Comparison of ENCODE assay signal across 8 mouse cellular contexts in the genomic region with DNA sequence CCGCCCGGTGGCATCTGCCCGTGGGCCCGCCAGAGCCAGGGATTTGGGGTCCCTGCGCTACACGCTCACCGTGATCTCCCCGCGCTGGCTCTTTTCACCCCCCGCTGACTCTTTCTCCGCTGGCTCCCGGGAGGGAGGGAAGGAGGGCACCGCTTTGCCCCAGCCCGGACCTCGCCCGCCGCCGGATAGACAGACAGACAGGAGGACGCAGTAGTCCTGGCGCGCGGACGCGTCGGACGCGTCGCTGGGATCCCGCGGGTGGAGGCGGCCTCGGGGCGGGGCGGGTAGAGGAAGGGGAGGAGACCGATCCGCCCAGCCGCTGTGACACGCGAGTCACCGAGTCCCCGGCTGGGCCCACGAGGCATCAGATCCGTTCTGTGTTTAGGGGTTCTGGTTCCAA. TPM values are rescaled to one million over a fixed set of nuclear protein-coding genes. Genes with fewer than 3 reads are reported as not detected.
A peak's percentile ranks its signal among the peaks of the same experiment; 100 is the strongest.
DNase-seq lines count a peak whose midpoint lies in the region; ATAC-seq lines count a peak whose summit lies in the region.

No protein-coding gene starts in this region.

- peaks cover 7% of the 10 kb centered on the region; the same call in 1 of the 2 replicates for H3K27me3 ChIP-seq in hindbrain, embryonic 15.5 days
- H3K27me3 ChIP-seq in midbrain, embryonic 14.5 days (ENCODE audit: control insufficient read depth, insufficient read depth, low read length) = peaks cover 4% of the 10 kb centered on the region; the same call in 1 of the 2 replicates
- H3K27me3 ChIP-seq in stomach, embryonic 14.5 days (ENCODE audit: control insufficient read depth, insufficient read depth, low read length) = peaks cover 13% of the 10 kb centered on the region

- no peaks in the 10 kb centered on the region for H3K9me3 ChIP-seq in hindbrain, embryonic 15.5 days
- no peaks in the 10 kb centered on the region for H3K9me3 ChIP-seq in midbrain, embryonic 14.5 days (ENCODE audit: control insufficient read depth, low read length)
- H3K9me3 ChIP-seq in stomach, embryonic 14.5 days (ENCODE audit: control insufficient read depth, low read depth, low read length) = no peaks in the 10 kb centered on the region

- intact Hi-C loops in left cerebral cortex, postnatal 4 days (cut with DNase I) = no loop called here

- H3K4me3 ChIP-seq in hindbrain, embryonic 15.5 days = peak overlapping the region; percentile 87
- H3K4me3 ChIP-seq in midbrain, embryonic 14.5 days (replicated peaks; ENCODE audit: low read depth, low read length) = peak overlapping the region; percentile 67
- H3K4me3 ChIP-seq in stomach, embryonic 14.5 days (ENCODE audit: low read depth, low read length) = peak overlapping the region; percentile 53

- peaks cover 66% of the 10 kb centered on the region for H3K4me1 ChIP-seq in hindbrain, embryonic 15.5 days (replicated peaks)
- H3K4me1 ChIP-seq in midbrain, embryonic 14.5 days (ENCODE audit: control insufficient read depth, insufficient read depth, low read length) = peaks cover 26% of the 10 kb centered on the region
- 0 out of 2 replicates have a peak, but pooled peaks cover 7% of the 10 kb centered on the region for H3K4me1 ChIP-seq in stomach, embryonic 14.5 days (ENCODE audit: control insufficient read depth, insufficient read depth, low read length)

- WGBS in hindbrain, embryonic 15.5 days = 1% methylated on average over 43 of the region's 43 CpGs
- 2% methylated on average over 43 of the region's 43 CpGs for WGBS in midbrain, embryonic 14.5 days
- WGBS in stomach, embryonic 14.5 days = 2% methylated on average over 40 of the region's 43 CpGs

- DNase-seq in gastrocnemius, adult 18-20 months (ENCODE audit: low spot score) = peak; percentile 14
- DNase-seq in gastrocnemius, adult 8-10 months (ENCODE audit: low spot score in 2 of 2) = no peak
- peak; percentile 75 for DNase-seq in cerebellum, adult 11 months
- peak; percentile 69 to 80 for DNase-seq in frontal cortex, postnatal 10 days (ENCODE audit: low spot score in 2 of 2)
- peak; percentile 75 for DNase-seq in left cerebral cortex, postnatal 4 days
- DNase-seq in midbrain, embryonic 14.5 days = peak; percentile 80

- H3K4me2 ChIP-seq in hindbrain, embryonic 15.5 days = peak overlapping the region; percentile 94
- H3K4me2 ChIP-seq in midbrain, embryonic 14.5 days (ENCODE audit: low read length) = peak overlapping the region; percentile 82
- H3K4me2 ChIP-seq in stomach, embryonic 14.5 days (replicated peaks; ENCODE audit: low read depth, low read length) = peak overlapping the region; percentile 79

- H3K9ac ChIP-seq in hindbrain, embryonic 15.5 days = peak overlapping the region; percentile 96
- peak overlapping the region; percentile 94 for H3K9ac ChIP-seq in midbrain, embryonic 14.5 days (replicated peaks; ENCODE audit: low read length)
- peak overlapping the region; percentile 50; the same call in 1 of the 2 replicates for H3K9ac ChIP-seq in stomach, embryonic 14.5 days (replicated peaks; ENCODE audit: low read depth, low read length)

- H3K27ac ChIP-seq in hindbrain, embryonic 15.5 days (replicated peaks) = peak overlapping the region; percentile 92
- peak overlapping the region; percentile 90 for H3K27ac ChIP-seq in midbrain, embryonic 14.5 days (replicated peaks; ENCODE audit: low read depth, low read length)
- no peak overlapping the region for H3K27ac ChIP-seq in stomach, embryonic 14.5 days (ENCODE audit: low read length)

- peak; percentile 31 for ATAC-seq in hindbrain, embryonic 15.5 days (ENCODE audit: low FRiP score, low read depth)
- no peak for ATAC-seq in midbrain, embryonic 14.5 days (ENCODE audit: low FRiP score, low TSS enrichment)
- no peak for ATAC-seq in stomach, embryonic 14.5 days (ENCODE audit: insufficient number of reproducible peaks, insufficient read depth, low FRiP score, low read depth)

- H3K36me3 ChIP-seq in hindbrain, embryonic 15.5 days = no peaks in the 10 kb centered on the region
- H3K36me3 ChIP-seq in midbrain, embryonic 14.5 days (ENCODE audit: control insufficient read depth, insufficient read depth, low read length) = no peaks in the 10 kb centered on the region
- no peaks in the 10 kb centered on the region for H3K36me3 ChIP-seq in stomach, embryonic 14.5 days (ENCODE audit: control insufficient read depth, insufficient read depth, low read length)

RNA-seq across cellular contexts. Expression of a gene that starts 0.3 kb away (rescaled TPM):
- under 1 TPM; 0.41 to 0.74 TPM for total RNA-seq in gastrocnemius, adult 18-20 months (2021)
- total RNA-seq in gastrocnemius, adult 8-10 months (2022) = 1 to 10 TPM in 1 of 4 experiments, under 1 TPM in 3; 0.22 to 1.3 (median 0.31) TPM
- 56.2 and 69.9 TPM in 2 replicates for polyA plus RNA-seq in hindbrain, embryonic 15.5 days (2015; fragmentation: Nextera tagmentation; extraction: Ambion mirVana)
- total RNA-seq in left cerebral cortex, postnatal 4 days (2021) = 100 to 1,000 TPM; 122 to 124 TPM
- 50.0 and 61.4 TPM in 2 replicates for polyA plus RNA-seq in midbrain, embryonic 14.5 days (2014; fragmentation: Nextera tagmentation; extraction: Ambion mirVana)
- polyA plus RNA-seq in stomach, embryonic 14.5 days (2014; fragmentation: Nextera tagmentation; extraction: Ambion mirVana) = 5.2 and 5.9 TPM in 2 replicates

RNA-seq across cellular contexts. Expression of a gene that starts 38.2 kb away (rescaled TPM):
- total RNA-seq in gastrocnemius, adult 18-20 months (2021) = under 1 TPM; 0.19 to 0.25 TPM
- total RNA-seq in gastrocnemius, adult 8-10 months (2022) = under 1 TPM in 2 of 4 experiments, not detected in 2; 0.07 to 0.16 TPM
- polyA plus RNA-seq in hindbrain, embryonic 15.5 days (2015; fragmentation: Nextera tagmentation; extraction: Ambion mirVana) = 0.27 and 0.84 TPM in 2 replicates
- total RNA-seq in left cerebral cortex, postnatal 4 days (2021) = not detected
- 0.43 TPM in 1 of 2 replicates, not detected in the other for polyA plus RNA-seq in midbrain, embryonic 14.5 days (2014; fragmentation: Nextera tagmentation; extraction: Ambion mirVana)
- polyA plus RNA-seq in stomach, embryonic 14.5 days (2014; fragmentation: Nextera tagmentation; extraction: Ambion mirVana) = 0.58 and 0.70 TPM in 2 replicates

Comparison
In these comparisons a context has a peak if more than half of its experiments do, and no peak if none do; other contexts are left out.
1. DNase-seq: peak in gastrocnemius, adult 18-20 months (single experiment), cerebellum, adult 11 months (single experiment), frontal cortex, postnatal 10 days (2 of 2), left cerebral cortex, postnatal 4 days (single experiment) and midbrain, embryonic 14.5 days (single experiment); none in gastrocnemius, adult 8-10 months (0 of 2).
2. RNA of a gene that starts 0.3 kb away (total RNA-seq): 122 to 124 TPM in left cerebral cortex, postnatal 4 days; 0.41 to 0.74 TPM in gastrocnemius, adult 18-20 months and 0.22 to 1.3 TPM in gastrocnemius, adult 8-10 months; every median in the first group is over 10 times any median in the second.
3. Peak in every context shown above with its lines, with median percentiles within 50 percentile points of each other: H3K4me2 ChIP-seq, H3K4me3 ChIP-seq and H3K9ac ChIP-seq.